Mouse (Mus musculus) adrenal gland, adult 10 weeks (tissue): ENCODE results near the gene Rftn2. TPM values are rescaled to one million over a fixed set of nuclear protein-coding genes. Genes with fewer than 3 reads are reported as not detected.

Experiments used
- polyA plus RNA-seq: library from polyadenylated mRNA; stranded (reverse); fragments of 350-450 nt; fragmentation: Illumina TruSeq; extraction: RNeasy Lipid Tissue Mini Kit (QIAGEN cat#74804); gene quantifications from one replicate; pipeline ENCODE4 v1.2.3, GENCODE M21; 2014; ENCODE audit warnings: low read depth, low replicate concordance

The Rftn2 gene
- 19.8 TPM for polyA plus RNA-seq

GRCm38 (mm10) chr1:55226011-55226857 is at the start of gene Rftn2:
Rftn2 (minus strand) TSS chr1:55226782.

GRCm38 (mm10) chr1:55236890-55237642 is 10.5 kb upstream of the Rftn2 start, which contains the start of gene Mars2:
Mars2 (plus strand) TSS chr1:55237177.

GRCm38 (mm10) chr1:55130943-55131401 is 95.6 kb downstream of the Rftn2 start, which contains the start of gene Mob4:
Mob4 (plus strand) TSS chr1:55131231.

Other genes with a start within 250 kb of the Rftn2 start
- 388 TPM for gene Sf3b1, start 199.3 kb downstream of the Rftn2 start, polyA plus RNA-seq
- 382 TPM for gene Coq10b, start 174.0 kb downstream of the Rftn2 start, polyA plus RNA-seq
- 2,210 TPM for gene Hspe1, start 138.7 kb downstream of the Rftn2 start, polyA plus RNA-seq
- gene Hspd1, start 138.5 kb downstream of the Rftn2 start, polyA plus RNA-seq, result 4,562 TPM
- 1,806 TPM for gene Mob4, start 95.6 kb downstream of the Rftn2 start, polyA plus RNA-seq
- 12.2 TPM for gene Mars2, start 10.4 kb upstream of the Rftn2 start, polyA plus RNA-seq
- gene Boll, start 136.7 kb upstream of the Rftn2 start, polyA plus RNA-seq, result not detected
- 9.0 TPM for gene Plcl1, start 179.1 kb upstream of the Rftn2 start, polyA plus RNA-seq